Mouse (Mus musculus) hindbrain, embryonic 11.5 days (tissue): ENCODE measurements around the gene Rundc1. TPM values are rescaled to one million over a fixed set of nuclear protein-coding genes. Genes with fewer than 3 reads are reported as not detected.
"Not testable (repeated sequence)": the region's sequence is repeated elsewhere in the genome, so short reads cannot be mapped to it uniquely, and the experiment has no call there.

Experiments
- ATAC-seq: fragments of 200-750 bp; cut with Nextera tagmentation; 2 replicates; pipeline ENCODE4 v1.8.0; 2017; ENCODE audit warnings: mild to moderate bottlenecking, moderate TSS enrichment, moderate library complexity; ENCODE audit not compliant: low FRiP score
- DNase-seq: peaks from one replicate; pipeline ENCODE4 v3.0.0-alpha.2; 2015; ENCODE audit warnings: low spot score
- H3K27ac ChIP-seq: fragments of 300-500 bp; sonication (generic); 2 replicates; pipeline ENCODE4 v1.5.1; 2014; ENCODE audit warnings: mild to moderate bottlenecking, low read depth, low read length
- H3K27me3 ChIP-seq: fragments of 300-500 bp; sonication (generic); 2 replicates; pipeline ENCODE4 v1.6.1; 2014; ENCODE audit warnings: mild to moderate bottlenecking, low read length, moderate library complexity, mixed read lengths; ENCODE audit not compliant: control insufficient read depth, insufficient read depth
- H3K36me3 ChIP-seq: fragments of 300-500 bp; sonication (generic); 2 replicates; pipeline ENCODE4 v1.6.1; 2014; ENCODE audit warnings: mild to moderate bottlenecking, low read length, moderate library complexity, mixed read lengths; ENCODE audit not compliant: control insufficient read depth, insufficient read depth
- H3K4me1 ChIP-seq: fragments of 300-500 bp; sonication (generic); replicated peaks from 2 replicates; pipeline ENCODE4 v1.6.1; 2014; ENCODE audit warnings: low read length, mixed read lengths; ENCODE audit not compliant: control insufficient read depth, insufficient read depth
- H3K4me2 ChIP-seq: fragments of 300-500 bp; sonication (generic); replicated peaks from 2 replicates; pipeline ENCODE4 v1.6.1; 2014; ENCODE audit warnings: mild to moderate bottlenecking, low read depth, low read length
- H3K4me3 ChIP-seq: fragments of 300-500 bp; sonication (generic); 2 replicates; pipeline ENCODE4 v1.5.1; 2014; ENCODE audit warnings: low read depth, low read length
- H3K9ac ChIP-seq: fragments of 300-500 bp; sonication (generic); 2 replicates; pipeline ENCODE4 v1.6.1; 2014; ENCODE audit warnings: low read depth, low read length
- H3K9me3 ChIP-seq: fragments of 300-500 bp; sonication (generic); 2 replicates; pipeline ENCODE4 v1.6.1; 2016; ENCODE audit warnings: low read length; ENCODE audit not compliant: control insufficient read depth
- WGBS: fragments of 180-500 bp; shearing (Covaris S2); extraction: QIAGEN DNeasy Blood & Tissue Kit; methylation state at CpG from one replicate; pipeline ENCODE4 v1.1.7; 2014; 5-methylcytosine and 5-hydroxymethylcytosine counted together
- polyA plus RNA-seq: library from polyadenylated mRNA; unstranded; fragments of >200 nt; fragmentation: Nextera tagmentation; extraction: Ambion mirVana; gene quantifications from 2 replicates; pipeline ENCODE4 v1.2.1, GENCODE M21; 2014

Gene Rundc1
- polyA plus RNA-seq, 1 experiment from 2014 or later, result 14.2 TPM

GRCm38 (mm10) chr11:101438006-101438405 lies 13.1 kb downstream of the Rundc1 start:
- ATAC-seq, H3K27me3 ChIP-seq, H3K36me3 ChIP-seq, H3K4me3 ChIP-seq, DNase-seq, H3K9ac ChIP-seq, H3K4me2 ChIP-seq, H3K9me3 ChIP-seq, H3K27ac ChIP-seq, H3K4me1 ChIP-seq: not testable (repeated sequence)
- 59% methylated on average over 3 of the region's 3 CpGs for WGBS

DNA sequence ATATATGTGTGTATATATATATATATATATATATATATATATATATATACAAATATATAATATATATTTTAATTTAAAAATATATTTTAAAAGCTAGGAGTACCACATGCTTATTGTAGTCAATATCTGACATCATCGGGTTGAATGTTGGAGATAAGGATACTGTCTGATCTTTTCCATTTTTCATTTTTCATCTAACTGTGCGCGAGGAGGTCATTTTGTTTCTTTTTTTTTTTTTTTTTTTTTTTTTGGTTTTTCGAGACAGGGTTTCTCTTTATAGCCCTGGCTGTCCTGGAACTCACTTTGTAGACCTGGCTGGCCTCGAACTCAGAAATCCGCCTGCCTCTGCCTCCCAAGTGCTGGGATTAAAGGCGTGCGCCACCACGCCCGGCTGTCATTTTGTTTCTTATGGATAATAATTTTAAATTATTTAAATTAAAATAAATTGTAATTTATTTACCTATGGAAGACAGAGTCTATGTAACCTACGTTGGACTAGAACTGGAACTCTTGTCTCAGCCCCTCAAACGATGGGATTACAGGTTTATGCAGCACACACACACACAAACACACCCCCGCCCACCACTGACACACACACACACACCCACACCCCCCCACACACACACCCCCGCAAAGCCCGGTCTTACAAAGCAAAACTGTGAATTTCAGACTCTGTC lies 16.7 kb downstream of the Rundc1 start:
- not testable (repeated sequence) for H3K9me3 ChIP-seq, H3K36me3 ChIP-seq, H3K9ac ChIP-seq, H3K27ac ChIP-seq, H3K4me2 ChIP-seq, H3K27me3 ChIP-seq, H3K4me1 ChIP-seq, DNase-seq
- ATAC-seq, result peak; percentile 1; the same call in 1 of the 2 replicates
- peak overlapping the region; percentile 88; the same call in 1 of the 2 replicates for H3K4me3 ChIP-seq
- WGBS, result 38% methylated on average over 14 of the region's 15 CpGs

GRCm38 (mm10) chr11:101442127-101442693 lies 17.3 kb downstream of the Rundc1 start, which contains the start of gene Rpl27:
TSS of gene Rpl27 (plus strand) at chr11:101442298.
- WGBS, result 1% methylated on average over 42 of the region's 42 CpGs

GRCm38 (mm10) chr11:101442760-101443159 lies 17.9 kb downstream of the Rundc1 start:
- H3K9ac ChIP-seq, result peak overlapping the region; percentile 92
- H3K4me2 ChIP-seq, result peak overlapping the region; percentile 71
- H3K4me1 ChIP-seq, result no peaks in the 10 kb centered on the region
- peak overlapping the region; percentile 91 for H3K27ac ChIP-seq
- no peaks in the 10 kb centered on the region for H3K9me3 ChIP-seq
- WGBS, result 2% methylated on average over 14 of the region's 14 CpGs
- H3K36me3 ChIP-seq, result 0 out of 2 replicates have a peak, but pooled peaks cover 3% of the 10 kb centered on the region
- no peak; the same call in 1 of the 2 replicates for ATAC-seq
- no peak for DNase-seq
- peak overlapping the region; percentile 88 for H3K4me3 ChIP-seq
- H3K27me3 ChIP-seq, result no peaks in the 10 kb centered on the region

More at GRCm38 (mm10) chr11:101442127-101442693, 17.3 kb downstream of the Rundc1 start, which contains the start of gene Rpl27:
- H3K9ac ChIP-seq, result peak within 1 kb of the TSS; percentile 92
- 0 out of 2 replicates have a peak, but pooled peaks cover 3% of the 10 kb centered on the region for H3K36me3 ChIP-seq
- ATAC-seq, result peak; percentile 99
- H3K27ac ChIP-seq, result peak within 1 kb of the TSS; percentile 91
- H3K4me2 ChIP-seq, result peak within 1 kb of the TSS; percentile 71
- no peaks in the 10 kb centered on the region for H3K9me3 ChIP-seq
- peak; percentile 97 for DNase-seq
- peak within 1 kb of the TSS; percentile 88 for H3K4me3 ChIP-seq
- no peaks in the 10 kb centered on the region for H3K4me1 ChIP-seq
- H3K27me3 ChIP-seq, result no peaks in the 10 kb centered on the region

DNA sequence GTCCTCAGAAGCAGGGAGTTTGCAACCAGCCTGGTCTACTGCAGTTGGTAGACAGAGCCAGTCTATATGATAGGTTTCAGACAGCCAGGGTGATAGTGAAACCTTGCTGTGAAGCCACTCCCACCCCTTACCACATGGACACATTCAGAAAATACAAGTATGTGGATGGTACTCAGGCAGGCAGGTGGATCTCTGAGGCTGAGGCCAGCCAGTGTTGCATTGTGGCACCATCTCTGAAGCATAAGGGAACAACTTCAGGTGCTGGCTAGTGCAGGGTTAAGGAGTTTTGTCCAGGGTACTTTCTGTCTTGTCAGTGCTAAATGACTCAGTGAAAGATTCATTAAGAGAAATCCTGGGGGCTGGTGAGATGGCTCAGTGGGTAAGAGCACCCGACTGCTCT lies 21.4 kb downstream of the Rundc1 start:
- 90% methylated on average over 1 of the region's 1 CpGs for WGBS
- ATAC-seq, result no peak
- Histone ChIP-seq H3K27me3 (no peaks in the 10 kb centered on the region), H3K27ac (no peak overlapping the region), H3K4me2 (no peak overlapping the region), H3K4me1 (no peaks in the 10 kb centered on the region), H3K9me3 (no peaks in the 10 kb centered on the region), H3K36me3 (0 out of 2 replicates have a peak, but pooled peaks cover 3% of the 10 kb centered on the region), H3K9ac (no peak overlapping the region), H3K4me3 (no peak overlapping the region)
- DNase-seq, result no peak

- WGBS, result 93% methylated on average over 8 of the region's 8 CpGs
- not testable (repeated sequence) for H3K27me3 ChIP-seq, H3K36me3 ChIP-seq, H3K9me3 ChIP-seq, H3K4me3 ChIP-seq, H3K4me1 ChIP-seq, H3K4me2 ChIP-seq, H3K9ac ChIP-seq, DNase-seq, H3K27ac ChIP-seq, ATAC-seq
Measured at GRCm38 (mm10) chr11:101446860-101447259, 22.0 kb downstream of the Rundc1 start.

DNA sequence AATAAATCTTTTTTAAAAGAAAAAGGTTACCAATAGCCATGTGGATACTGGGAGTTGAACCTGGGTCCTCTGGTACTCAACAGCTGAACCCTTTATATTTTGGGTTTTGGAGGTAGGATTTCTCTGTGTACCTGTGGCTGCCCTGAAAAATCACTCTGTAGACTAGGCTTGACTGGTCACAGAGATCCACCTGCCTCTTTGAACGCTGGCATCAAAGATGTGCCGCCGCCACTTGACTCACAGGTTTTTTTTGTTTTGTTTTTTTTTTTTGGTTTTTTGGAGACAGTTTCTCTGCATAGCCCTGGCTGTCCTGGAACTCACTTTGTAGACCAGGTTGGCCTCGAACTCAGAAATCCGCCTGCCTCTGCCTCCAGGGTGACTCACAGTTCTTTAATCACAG lies 22.9 kb downstream of the Rundc1 start:
- WGBS, result 87% methylated on average over 5 of the region's 5 CpGs
- Histone ChIP-seq H3K4me2 (no peak overlapping the region), H3K4me1 (no peaks in the 10 kb centered on the region), H3K27ac (no peak overlapping the region), H3K9ac (no peak overlapping the region), H3K9me3 (no peaks in the 10 kb centered on the region), H3K27me3 (no peaks in the 10 kb centered on the region), H3K36me3 (0 out of 2 replicates have a peak, but pooled peaks cover 3% of the 10 kb centered on the region), H3K4me3 (no peak overlapping the region)
- no peak for ATAC-seq
- no peak for DNase-seq

GRCm38 (mm10) chr11:101448274-101448746 lies 23.4 kb downstream of the Rundc1 start, which contains the start of gene Ifi35:
TSS of gene Ifi35 (plus strand) at chr11:101448407.
- Histone ChIP-seq H3K4me1 (no peaks in the 10 kb centered on the region), H3K36me3 (0 out of 2 replicates have a peak, but pooled peaks cover 3% of the 10 kb centered on the region), H3K4me3 (no peak within 1 kb of the TSS), H3K27ac (no peak within 1 kb of the TSS), H3K9me3 (no peaks in the 10 kb centered on the region), H3K9ac (no peak within 1 kb of the TSS), H3K4me2 (no peak within 1 kb of the TSS), H3K27me3 (no peaks in the 10 kb centered on the region)
- ATAC-seq (no peak), DNase-seq (no peak)
- WGBS, result 40% methylated on average over 10 of the region's 10 CpGs
